Mouse (Mus musculus): ENCODE results near the gene Mrap. TPM values are rescaled to one million over a fixed set of nuclear protein-coding genes. Genes with fewer than 3 reads are reported as not detected.

Gene Mrap
- polyA plus RNA-seq, 2 experiments = 0.13 TPM; not detected in 1

GRCm38 (mm10) chr16:90696306-90696705, 41.7 kb upstream of the Mrap start:
- H3K4me3 ChIP-seq (replicated peaks; ENCODE audit: low read length) = no peak overlapping the region
- WGBS = 80% methylated on average over 9 of the region's 9 CpGs
- no peak for TF ChIP-seq POLR2A (IDR thresholded peaks at IDR 0.05; ENCODE audit: borderline replicate concordance, extremely low read depth, insufficient read depth, insufficient read length)
- no peaks in the 10 kb centered on the region for H3K9me3 ChIP-seq (ENCODE audit: control insufficient read depth, low read length)
- DNase-seq (ENCODE audit: low spot score) = no peak
- no peaks in the 10 kb centered on the region for H3K36me3 ChIP-seq (ENCODE audit: control insufficient read depth, insufficient read depth, low read length)
- H3K9ac ChIP-seq (ENCODE audit: low read depth, low read length, severe bottlenecking) = no peak overlapping the region
- no peak overlapping the region for H3K4me2 ChIP-seq (replicated peaks; ENCODE audit: low read depth, low read length, severe bottlenecking)
- no peaks in the 10 kb centered on the region for H3K4me1 ChIP-seq (ENCODE audit: control insufficient read depth, insufficient read depth, low read length)
- ATAC-seq (ENCODE audit: low FRiP score, low read depth) = no peak
- no peak overlapping the region for H3K27ac ChIP-seq (replicated peaks; ENCODE audit: low read depth, low read length)
- H3K27me3 ChIP-seq (ENCODE audit: control insufficient read depth, insufficient read depth, low read length) = no peaks in the 10 kb centered on the region

DNA sequence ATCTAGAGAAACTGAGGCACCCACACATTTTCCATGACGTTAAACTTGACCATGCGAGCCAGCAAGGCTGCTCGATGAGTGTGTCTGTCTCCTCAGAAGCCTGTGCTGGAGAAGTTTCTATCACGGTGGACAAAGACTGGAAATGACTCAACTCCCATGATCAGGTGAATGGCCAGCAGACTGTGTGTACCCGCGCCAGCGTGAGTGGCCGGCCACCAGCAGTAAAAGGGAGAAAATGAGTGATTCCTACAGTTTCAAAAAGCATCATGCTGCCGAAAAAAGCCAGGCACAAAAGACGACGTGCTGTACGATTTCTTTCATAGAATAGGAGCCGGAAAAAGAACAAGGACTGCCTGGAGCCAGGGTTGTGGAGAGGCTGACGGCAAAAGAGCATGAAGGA, 38.6 kb upstream of the Mrap start:
- H3K9ac ChIP-seq (ENCODE audit: low read depth, low read length, severe bottlenecking) = no peak overlapping the region
- no peaks in the 10 kb centered on the region for H3K9me3 ChIP-seq (ENCODE audit: control insufficient read depth, low read length)
- H3K36me3 ChIP-seq (ENCODE audit: control insufficient read depth, insufficient read depth, low read length) = no peaks in the 10 kb centered on the region
- no peak overlapping the region for H3K4me2 ChIP-seq (replicated peaks; ENCODE audit: low read depth, low read length, severe bottlenecking)
- H3K27me3 ChIP-seq (ENCODE audit: control insufficient read depth, insufficient read depth, low read length) = no peaks in the 10 kb centered on the region
- DNase-seq (ENCODE audit: low spot score) (no peak), ATAC-seq (ENCODE audit: low FRiP score, low read depth) (no peak)
- TF ChIP-seq POLR2A (IDR thresholded peaks at IDR 0.05; ENCODE audit: borderline replicate concordance, extremely low read depth, insufficient read depth, insufficient read length) = no peak
- 81% methylated on average over 14 of the region's 14 CpGs for WGBS
- no peak overlapping the region for H3K27ac ChIP-seq (replicated peaks; ENCODE audit: low read depth, low read length)
- H3K4me3 ChIP-seq (replicated peaks; ENCODE audit: low read length) = no peak overlapping the region
- H3K4me1 ChIP-seq (ENCODE audit: control insufficient read depth, insufficient read depth, low read length) = no peaks in the 10 kb centered on the region

GRCm38 (mm10) chr16:90701541-90701940, 36.5 kb upstream of the Mrap start:
- Histone ChIP-seq H3K9ac (ENCODE audit: low read depth, low read length, severe bottlenecking) (no peak overlapping the region), H3K4me3 (replicated peaks; ENCODE audit: low read length) (no peak overlapping the region), H3K9me3 (ENCODE audit: control insufficient read depth, low read length) (no peaks in the 10 kb centered on the region), H3K27me3 (ENCODE audit: control insufficient read depth, insufficient read depth, low read length) (no peaks in the 10 kb centered on the region), H3K36me3 (ENCODE audit: control insufficient read depth, insufficient read depth, low read length) (no peaks in the 10 kb centered on the region), H3K4me2 (replicated peaks; ENCODE audit: low read depth, low read length, severe bottlenecking) (no peak overlapping the region), H3K27ac (replicated peaks; ENCODE audit: low read depth, low read length) (no peak overlapping the region), H3K4me1 (ENCODE audit: control insufficient read depth, insufficient read depth, low read length) (no peaks in the 10 kb centered on the region)
- TF ChIP-seq POLR2A (IDR thresholded peaks at IDR 0.05; ENCODE audit: borderline replicate concordance, extremely low read depth, insufficient read depth, insufficient read length) = no peak
- WGBS = 96% methylated on average over 2 of the region's 2 CpGs
- DNase-seq (ENCODE audit: low spot score) = no peak
- no peak for ATAC-seq (ENCODE audit: low FRiP score, low read depth)

- Histone ChIP-seq H3K9me3 (ENCODE audit: control insufficient read depth, low read length) (no peaks in the 10 kb centered on the region), H3K4me3 (replicated peaks; ENCODE audit: low read length) (no peak overlapping the region), H3K4me2 (replicated peaks; ENCODE audit: low read depth, low read length, severe bottlenecking) (no peak overlapping the region), H3K27me3 (ENCODE audit: control insufficient read depth, insufficient read depth, low read length) (no peaks in the 10 kb centered on the region), H3K9ac (ENCODE audit: low read depth, low read length, severe bottlenecking) (no peak overlapping the region), H3K4me1 (ENCODE audit: control insufficient read depth, insufficient read depth, low read length) (no peaks in the 10 kb centered on the region), H3K36me3 (ENCODE audit: control insufficient read depth, insufficient read depth, low read length) (no peaks in the 10 kb centered on the region), H3K27ac (replicated peaks; ENCODE audit: low read depth, low read length) (no peak overlapping the region)
- 0% methylated on average over 1 of the region's 1 CpGs for WGBS
- no peak for DNase-seq (ENCODE audit: low spot score)
- no peak for ATAC-seq (ENCODE audit: low FRiP score, low read depth)
- TF ChIP-seq POLR2A (IDR thresholded peaks at IDR 0.05; ENCODE audit: borderline replicate concordance, extremely low read depth, insufficient read depth, insufficient read length) = no peak
Measured at GRCm38 (mm10) chr16:90703646-90704045, 34.4 kb upstream of the Mrap start.

GRCm38 (mm10) chr16:90704161-90704825, 33.7 kb upstream of the Mrap start:
- no peak for TF ChIP-seq POLR2A (IDR thresholded peaks at IDR 0.05; ENCODE audit: borderline replicate concordance, extremely low read depth, insufficient read depth, insufficient read length)
- Histone ChIP-seq H3K9ac (ENCODE audit: low read depth, low read length, severe bottlenecking) (no peak overlapping the region), H3K27me3 (ENCODE audit: control insufficient read depth, insufficient read depth, low read length) (no peaks in the 10 kb centered on the region), H3K4me1 (ENCODE audit: control insufficient read depth, insufficient read depth, low read length) (no peaks in the 10 kb centered on the region), H3K9me3 (ENCODE audit: control insufficient read depth, low read length) (no peaks in the 10 kb centered on the region), H3K27ac (replicated peaks; ENCODE audit: low read depth, low read length) (no peak overlapping the region), H3K4me3 (replicated peaks; ENCODE audit: low read length) (no peak overlapping the region), H3K4me2 (replicated peaks; ENCODE audit: low read depth, low read length, severe bottlenecking) (no peak overlapping the region), H3K36me3 (ENCODE audit: control insufficient read depth, insufficient read depth, low read length) (no peaks in the 10 kb centered on the region)
- 62% methylated on average over 13 of the region's 13 CpGs for WGBS
- DNase-seq (ENCODE audit: low spot score) (no peak), ATAC-seq (ENCODE audit: low FRiP score, low read depth) (no peak)

Data from limb, embryonic 14.5 days (tissue).